Mouse (Mus musculus) forebrain, postnatal 0 days (tissue): ENCODE measurements around the gene Ppme1. TPM values are rescaled to one million over a fixed set of nuclear protein-coding genes. Genes with fewer than 3 reads are reported as not detected.

ENCODE experiments used
- ATAC-seq: fragments of 200-750 bp; cut with Nextera tagmentation; 2 replicates; pipeline ENCODE4 v1.8.0; 2017; ENCODE audit warnings: mild to moderate bottlenecking, moderate library complexity
- DNase-seq: peaks from one replicate; pipeline ENCODE4 v3.0.0-alpha.2; 2015
- H3K27ac ChIP-seq: fragments of 300-500 bp; sonication (generic); 2 replicates; pipeline ENCODE4 v1.5.1; 2014; ENCODE audit warnings: low read depth, mild to moderate bottlenecking, antibody characterized with exemption, low read length, moderate library complexity, mixed read lengths
- H3K27me3 ChIP-seq: fragments of 300-500 bp; sonication (generic); 2 replicates; pipeline ENCODE4 v1.6.1; 2014; ENCODE audit warnings: mild to moderate bottlenecking, low read length, mixed read lengths; ENCODE audit not compliant: insufficient read depth
- H3K36me3 ChIP-seq: fragments of 300-500 bp; sonication (generic); 2 replicates; pipeline ENCODE4 v1.6.1; 2014; ENCODE audit warnings: mild to moderate bottlenecking, moderate library complexity; ENCODE audit not compliant: insufficient read depth
- H3K4me1 ChIP-seq: fragments of 300-500 bp; sonication (generic); 2 replicates; pipeline ENCODE4 v1.6.1; 2014; ENCODE audit warnings: antibody characterized with exemption; ENCODE audit not compliant: insufficient read depth
- H3K4me2 ChIP-seq: fragments of 300-500 bp; sonication (generic); 2 replicates; pipeline ENCODE4 v1.6.1; 2014; ENCODE audit warnings: low read depth, mild to moderate bottlenecking, moderate library complexity
- H3K4me3 ChIP-seq: fragments of 300-500 bp; sonication (generic); 2 replicates; pipeline ENCODE4 v1.5.1; 2014; ENCODE audit warnings: low read depth, low read length, mixed read lengths
- H3K9ac ChIP-seq: fragments of 300-500 bp; sonication (generic); 2 replicates; pipeline ENCODE4 v1.6.1; 2014; ENCODE audit warnings: mild to moderate bottlenecking
- H3K9me3 ChIP-seq: fragments of 300-500 bp; sonication (generic); 2 replicates; pipeline ENCODE4 v1.6.1; 2016; ENCODE audit warnings: low read length
- CTCF ChIP-seq: sonication (generic); IDR thresholded peaks from 2 replicates; pipeline ENCODE4 v1.5.1; 2016; ENCODE audit warnings: antibody characterized with exemption, control low read depth, low read depth
- WGBS: fragments of 180-500 bp; shearing (Covaris S2); extraction: QIAGEN DNeasy Blood & Tissue Kit; methylation state at CpG from one replicate; pipeline ENCODE4 v1.1.7; 2014; 5-methylcytosine and 5-hydroxymethylcytosine counted together
- polyA plus RNA-seq: library from polyadenylated mRNA; unstranded; fragments of >200 nt; fragmentation: Nextera tagmentation; extraction: Ambion mirVana; gene quantifications from 2 replicates; pipeline ENCODE4 v1.2.1, GENCODE M21; 2015
- total RNA-seq: library from RNA; depleted of rRNA; stranded (reverse); fragments of >200 nt; gene quantifications from 2 replicates; pipeline ENCODE4 v1.2.3, GENCODE M21; 2014; rRNA removed

Ppme1 gene
- total and polyA plus RNA-seq, 2 experiments from 2014 or later = 114 to 142 TPM

GRCm38 (mm10) chr7:100281596-100281995, 90.5 kb downstream of the Ppme1 start:
- H3K9ac ChIP-seq = no peak overlapping the region
- no peaks in the 10 kb centered on the region for H3K36me3 ChIP-seq
- DNase-seq = no peak
- peaks cover 10% of the 10 kb centered on the region; the same call in 1 of the 2 replicates for H3K27me3 ChIP-seq
- no peak for TF ChIP-seq CTCF
- 50% methylated on average over 3 of the region's 3 CpGs for WGBS
- H3K27ac ChIP-seq = no peak overlapping the region
- no peak overlapping the region for H3K4me2 ChIP-seq
- no peaks in the 10 kb centered on the region for H3K9me3 ChIP-seq
- no peak for ATAC-seq
- no peak overlapping the region for H3K4me3 ChIP-seq
- H3K4me1 ChIP-seq = no peaks in the 10 kb centered on the region

GRCm38 (mm10) chr7:100279803-100280202, 92.3 kb downstream of the Ppme1 start:
- Histone ChIP-seq H3K27ac (no peak overlapping the region), H3K27me3 (0 out of 2 replicates have a peak, but pooled peaks cover 3% of the 10 kb centered on the region), H3K4me3 (no peak overlapping the region), H3K9ac (no peak overlapping the region), H3K4me1 (no peaks in the 10 kb centered on the region), H3K9me3 (no peaks in the 10 kb centered on the region), H3K4me2 (no peak overlapping the region), H3K36me3 (no peaks in the 10 kb centered on the region)
- WGBS = 0% methylated on average over 1 of the region's 1 CpGs
- ATAC-seq = no peak
- DNase-seq = peak; percentile 87
- peak; percentile 92 for TF ChIP-seq CTCF

Other genes with a start within 250 kb of the Ppme1 start
- gene Lipt2, start 213.0 kb downstream of the Ppme1 start, total RNA-seq = 15.9 and 19.2 TPM in 2 replicates
- 20.3 and 21.1 TPM in 2 replicates for gene Lipt2, start 213.0 kb downstream of the Ppme1 start, polyA plus RNA-seq
- 0.69 TPM in 1 of 2 replicates, not detected in the other for gene Kcne3, start 195.8 kb downstream of the Ppme1 start, total RNA-seq
- gene Kcne3, start 195.8 kb downstream of the Ppme1 start, polyA plus RNA-seq = 0.26 TPM in 1 of 2 replicates, not detected in the other
- 128 and 135 TPM in 2 replicates for gene Pgm2l1, start 144.9 kb downstream of the Ppme1 start, total RNA-seq
- 13.4 and 30.3 TPM in 2 replicates for gene Pgm2l1, start 144.9 kb downstream of the Ppme1 start, polyA plus RNA-seq
- gene P4ha3, start 86.8 kb downstream of the Ppme1 start, total RNA-seq = 3.1 and 7.3 TPM in 2 replicates
- gene P4ha3, start 86.8 kb downstream of the Ppme1 start, polyA plus RNA-seq = 2.2 and 3.0 TPM in 2 replicates
- gene C2cd3, start 74 bp downstream of the Ppme1 start, total RNA-seq = 20.1 and 21.8 TPM in 2 replicates
- 5.9 and 8.9 TPM in 2 replicates for gene C2cd3, start 74 bp downstream of the Ppme1 start, polyA plus RNA-seq
- gene Ucp3, start 100.7 kb upstream of the Ppme1 start, total RNA-seq = 0.15 and 0.19 TPM in 2 replicates
- gene Ucp3, start 100.7 kb upstream of the Ppme1 start, polyA plus RNA-seq = not detected in 2 replicates
- 28.9 and 88.3 TPM in 2 replicates for gene Ucp2, start 121.0 kb upstream of the Ppme1 start, total RNA-seq
- gene Ucp2, start 121.0 kb upstream of the Ppme1 start, polyA plus RNA-seq = 83.6 and 106 TPM in 2 replicates
- gene Dnajb13, start 142.7 kb upstream of the Ppme1 start, total RNA-seq = 3.4 TPM in 2 replicates
- gene Dnajb13, start 142.7 kb upstream of the Ppme1 start, polyA plus RNA-seq = 4.0 and 7.0 TPM in 2 replicates
- gene Coa4, start 164.8 kb upstream of the Ppme1 start, total RNA-seq = 4.8 and 10.3 TPM in 2 replicates
- 3.5 and 5.7 TPM in 2 replicates for gene Coa4, start 164.8 kb upstream of the Ppme1 start, polyA plus RNA-seq
- 299 and 313 TPM in 2 replicates for gene Rab6a, start 235.1 kb upstream of the Ppme1 start, total RNA-seq
- 258 and 305 TPM in 2 replicates for gene Rab6a, start 235.1 kb upstream of the Ppme1 start, polyA plus RNA-seq
- gene Mrpl48, start 236.0 kb upstream of the Ppme1 start, total RNA-seq = 28.9 and 44.9 TPM in 2 replicates
- 88.4 and 97.7 TPM in 2 replicates for gene Mrpl48, start 236.0 kb upstream of the Ppme1 start, polyA plus RNA-seq